Mouse (Mus musculus) hindbrain, embryonic 15.5 days (tissue): ENCODE results near the gene Xrcc4. TPM values are rescaled to one million over a fixed set of nuclear protein-coding genes. Genes with fewer than 3 reads are reported as not detected.
A peak's percentile ranks its signal among the peaks of the same experiment; 100 is the strongest.
"Not testable (repeated sequence)": the region's sequence is repeated elsewhere in the genome, so short reads cannot be mapped to it uniquely, and the experiment has no call there.

Experiments used
- ATAC-seq: fragments of 200-750 bp; cut with Nextera tagmentation; 2 replicates; pipeline ENCODE4 v1.8.0; 2017; ENCODE audit warnings: low read depth, moderate number of reproducible peaks, moderate TSS enrichment; ENCODE audit not compliant: low FRiP score
- H3K27ac ChIP-seq: fragments of 300-500 bp; sonication (generic); replicated peaks from 2 replicates; pipeline ENCODE4 v1.5.1; 2015; ENCODE audit warnings: mild to moderate bottlenecking, inconsistent platforms
- H3K27me3 ChIP-seq: fragments of 300-500 bp; sonication (generic); 2 replicates; pipeline ENCODE4 v1.6.1; 2015; ENCODE audit warnings: control low read depth, inconsistent platforms
- H3K36me3 ChIP-seq: fragments of 300-500 bp; sonication (generic); 2 replicates; pipeline ENCODE4 v1.6.1; 2015; ENCODE audit warnings: control low read depth, inconsistent platforms
- H3K4me1 ChIP-seq: fragments of 300-500 bp; sonication (generic); replicated peaks from 2 replicates; pipeline ENCODE4 v1.6.1; 2015; ENCODE audit warnings: control low read depth, inconsistent platforms
- H3K4me2 ChIP-seq: fragments of 300-500 bp; sonication (generic); 2 replicates; pipeline ENCODE4 v1.6.1; 2015; ENCODE audit warnings: moderate library complexity, mild to moderate bottlenecking, inconsistent platforms
- H3K4me3 ChIP-seq: fragments of 300-500 bp; sonication (generic); 2 replicates; pipeline ENCODE4 v1.5.1; 2015; ENCODE audit warnings: mild to moderate bottlenecking, inconsistent platforms
- H3K9ac ChIP-seq: fragments of 300-500 bp; sonication (generic); 2 replicates; pipeline ENCODE4 v1.6.1; 2015; ENCODE audit warnings: inconsistent platforms
- H3K9me3 ChIP-seq: fragments of 300-500 bp; sonication (generic); 2 replicates; pipeline ENCODE4 v1.6.1; 2016; ENCODE audit warnings: control low read depth, inconsistent platforms
- WGBS: fragments of 180-500 bp; shearing (Covaris S2); methylation state at CpG from one replicate; pipeline ENCODE4 v1.1.7; 2015; 5-methylcytosine and 5-hydroxymethylcytosine counted together
- polyA plus RNA-seq: library from polyadenylated mRNA; unstranded; fragments of >200 nt; fragmentation: Nextera tagmentation; extraction: Ambion mirVana; gene quantifications from 2 replicates; pipeline ENCODE4 v1.2.1, GENCODE M21; 2015

Xrcc4 gene
- polyA plus RNA-seq, 1 experiment from 2014 or later = 14.7 TPM

DNA sequence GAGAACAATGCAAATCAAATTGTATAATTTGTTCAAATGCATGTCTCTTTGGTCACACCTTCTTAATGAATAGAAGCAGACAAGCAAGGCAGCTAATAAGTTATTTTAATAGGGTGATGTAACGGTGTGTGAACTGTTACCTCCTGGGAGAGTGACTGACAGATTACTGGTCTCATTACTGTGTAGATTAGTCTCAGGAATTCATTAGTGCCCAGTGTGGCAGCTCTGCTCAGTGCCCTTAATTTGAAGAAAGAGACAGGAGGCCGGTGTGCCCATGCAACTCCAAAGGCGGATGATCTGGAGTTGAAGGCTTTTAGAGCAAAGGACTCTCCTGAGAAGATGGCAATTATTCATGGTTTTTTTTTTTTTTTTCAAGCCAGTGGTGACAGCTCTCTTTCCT, 291.7 kb downstream of the Xrcc4 start:
- Histone ChIP-seq H3K36me3 (no peaks in the 10 kb centered on the region), H3K27me3 (no peaks in the 10 kb centered on the region), H3K4me1 (no peaks in the 10 kb centered on the region), H3K9me3 (no peaks in the 10 kb centered on the region), H3K4me3 (no peak overlapping the region), H3K4me2 (no peak overlapping the region), H3K27ac (no peak overlapping the region), H3K9ac (no peak overlapping the region)
- ATAC-seq = peak; percentile 84
- WGBS = 17% methylated on average over 3 of the region's 3 CpGs

DNA sequence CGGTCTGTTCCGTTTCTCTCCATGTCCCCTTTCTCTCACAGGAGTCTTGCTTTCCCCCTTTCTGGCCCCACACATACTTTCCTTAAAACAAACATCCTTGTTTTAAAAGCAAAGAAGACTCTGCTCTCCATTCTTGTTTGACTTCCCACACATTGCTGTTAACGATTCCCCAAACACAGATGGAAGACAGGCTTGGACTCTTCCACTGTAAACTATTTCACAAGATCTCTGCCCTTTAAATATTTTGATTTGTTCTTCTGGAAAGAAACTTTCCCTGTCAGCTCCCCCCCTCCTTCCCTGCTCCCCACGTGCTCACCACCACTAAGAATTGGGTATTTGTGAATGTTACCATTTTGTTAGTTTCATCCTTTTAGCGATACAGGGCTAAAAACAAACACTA, 297.9 kb downstream of the Xrcc4 start:
- Histone ChIP-seq H3K27me3 (no peaks in the 10 kb centered on the region), H3K4me2 (no peak overlapping the region), H3K36me3 (no peaks in the 10 kb centered on the region), H3K9ac (no peak overlapping the region), H3K9me3 (no peaks in the 10 kb centered on the region), H3K4me1 (no peaks in the 10 kb centered on the region), H3K4me3 (no peak overlapping the region), H3K27ac (no peak overlapping the region)
- ATAC-seq = no peak
- 60% methylated on average over 5 of the region's 5 CpGs for WGBS

GRCm38 (mm10) chr13:89782886-89783285, 306.5 kb downstream of the Xrcc4 start:
- no peaks in the 10 kb centered on the region for H3K27me3 ChIP-seq
- H3K9ac ChIP-seq = no peak overlapping the region
- no peak for ATAC-seq
- H3K4me2 ChIP-seq = no peak overlapping the region
- H3K36me3 ChIP-seq = no peaks in the 10 kb centered on the region
- H3K4me1 ChIP-seq = no peaks in the 10 kb centered on the region
- no peak overlapping the region for H3K4me3 ChIP-seq
- no peaks in the 10 kb centered on the region for H3K9me3 ChIP-seq
- WGBS = 79% methylated on average over 2 of the region's 2 CpGs
- H3K27ac ChIP-seq = no peak overlapping the region

DNA sequence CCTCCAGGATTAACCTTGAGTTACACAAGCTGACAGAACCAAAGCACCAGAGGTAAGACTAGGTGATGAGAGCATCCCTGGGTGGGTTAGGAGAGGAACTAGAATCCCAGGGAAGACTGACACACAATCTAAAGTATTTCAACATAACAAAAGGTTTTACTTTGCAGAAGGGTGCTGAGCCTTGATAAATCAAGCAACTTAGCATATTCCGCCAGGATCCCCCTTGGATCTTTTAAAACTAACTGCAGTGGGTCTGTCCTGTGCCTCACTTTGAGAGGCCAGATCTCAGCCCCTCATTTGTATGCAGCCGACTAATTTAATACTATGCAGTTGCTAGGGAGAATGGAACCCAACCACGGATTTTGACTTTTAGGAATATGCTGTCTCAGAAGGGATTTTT, 309.1 kb downstream of the Xrcc4 start:
- Histone ChIP-seq H3K4me2 (no peak overlapping the region), H3K4me3 (no peak overlapping the region), H3K9ac (no peak overlapping the region), H3K27ac (no peak overlapping the region), H3K4me1 (no peaks in the 10 kb centered on the region), H3K27me3 (no peaks in the 10 kb centered on the region), H3K36me3 (no peaks in the 10 kb centered on the region), H3K9me3 (no peaks in the 10 kb centered on the region)
- no peak for ATAC-seq
- 37% methylated on average over 3 of the region's 3 CpGs for WGBS

- Histone ChIP-seq H3K27me3 (no peaks in the 10 kb centered on the region), H3K9me3 (no peaks in the 10 kb centered on the region), H3K27ac (no peak overlapping the region), H3K36me3 (no peaks in the 10 kb centered on the region), H3K4me1 (no peaks in the 10 kb centered on the region), H3K4me3 (no peak overlapping the region), H3K4me2 (no peak overlapping the region), H3K9ac (no peak overlapping the region)
- ATAC-seq = no peak
- WGBS = 63% methylated on average over 7 of the region's 7 CpGs
Measured at GRCm38 (mm10) chr13:89779208-89779911, 310.0 kb downstream of the Xrcc4 start.

GRCm38 (mm10) chr13:89777764-89778163, 311.6 kb downstream of the Xrcc4 start:
- 77% methylated on average over 1 of the region's 1 CpGs for WGBS
- H3K27ac ChIP-seq = no peak overlapping the region
- no peak overlapping the region for H3K4me2 ChIP-seq
- H3K9me3 ChIP-seq = no peaks in the 10 kb centered on the region
- H3K9ac ChIP-seq = no peak overlapping the region
- no peak overlapping the region for H3K4me3 ChIP-seq
- no peaks in the 10 kb centered on the region for H3K4me1 ChIP-seq
- no peaks in the 10 kb centered on the region for H3K27me3 ChIP-seq
- no peaks in the 10 kb centered on the region for H3K36me3 ChIP-seq
- ATAC-seq = no peak

- H3K4me3 ChIP-seq = no peak overlapping the region
- ATAC-seq = no peak
- no peak overlapping the region for H3K27ac ChIP-seq
- H3K4me1 ChIP-seq = no peaks in the 10 kb centered on the region
- no peak overlapping the region for H3K4me2 ChIP-seq
- H3K9ac ChIP-seq = no peak overlapping the region
- H3K9me3 ChIP-seq = no peaks in the 10 kb centered on the region
- no peaks in the 10 kb centered on the region for H3K36me3 ChIP-seq
- WGBS = 95% methylated on average over 1 of the region's 1 CpGs
- H3K27me3 ChIP-seq = no peaks in the 10 kb centered on the region
Measured at GRCm38 (mm10) chr13:89777146-89777545, 312.3 kb downstream of the Xrcc4 start.

GRCm38 (mm10) chr13:89766551-89766950, 322.9 kb downstream of the Xrcc4 start:
- Histone ChIP-seq H3K27ac (no peak overlapping the region), H3K9me3 (no peaks in the 10 kb centered on the region), H3K27me3 (no peaks in the 10 kb centered on the region), H3K4me1 (no peaks in the 10 kb centered on the region), H3K36me3 (no peaks in the 10 kb centered on the region), H3K4me2 (no peak overlapping the region), H3K4me3 (no peak overlapping the region), H3K9ac (no peak overlapping the region)
- WGBS = 78% methylated on average over 1 of the region's 1 CpGs
- no peak for ATAC-seq

DNA sequence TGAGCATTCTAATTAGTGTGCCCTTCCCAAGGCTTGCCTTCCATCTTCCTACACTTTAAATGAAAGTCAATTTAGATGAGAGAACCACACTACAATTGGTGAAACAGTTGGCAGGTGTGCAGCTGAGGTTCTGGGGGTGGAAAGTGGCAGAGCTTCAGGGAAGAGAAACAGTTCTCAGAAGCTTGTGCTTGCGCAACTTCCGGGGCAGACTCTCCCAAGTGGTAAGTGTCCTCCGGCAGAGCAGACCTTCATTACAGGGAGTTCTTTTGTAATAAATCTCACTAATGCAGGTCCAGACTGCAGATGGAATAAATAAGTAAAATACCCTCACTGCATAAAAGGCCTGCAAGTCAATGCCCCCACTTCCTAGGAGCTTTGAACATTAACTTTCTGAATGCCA, 323.4 kb downstream of the Xrcc4 start:
- ATAC-seq = no peak
- Histone ChIP-seq H3K27ac (no peak overlapping the region), H3K4me3 (no peak overlapping the region), H3K9me3 (no peaks in the 10 kb centered on the region), H3K4me1 (no peaks in the 10 kb centered on the region), H3K36me3 (no peaks in the 10 kb centered on the region), H3K4me2 (no peak overlapping the region), H3K27me3 (no peaks in the 10 kb centered on the region), H3K9ac (no peak overlapping the region)
- WGBS = 91% methylated on average over 3 of the region's 3 CpGs

DNA sequence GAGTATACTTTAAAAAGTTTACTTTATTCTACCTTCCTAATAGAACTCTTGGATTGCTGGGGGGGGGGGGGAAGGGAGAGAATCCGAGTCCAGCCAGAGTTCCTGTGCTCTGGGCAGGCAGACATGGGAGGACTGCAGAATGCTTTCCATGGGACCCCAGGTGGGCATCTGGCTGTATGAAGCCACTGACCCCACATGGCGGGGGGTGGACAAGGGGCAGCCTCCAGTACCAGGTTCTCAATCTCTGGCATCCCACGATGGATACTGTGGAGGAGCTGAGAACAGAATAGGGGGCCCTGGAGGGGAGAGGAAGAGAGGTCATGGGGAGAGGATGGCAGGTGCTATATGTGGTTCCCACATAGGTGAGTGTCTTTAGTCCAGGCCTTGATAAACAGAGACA, 327.1 kb downstream of the Xrcc4 start:
- Histone ChIP-seq H3K4me3 (no peak overlapping the region), H3K27ac (no peak overlapping the region), H3K9me3 (no peaks in the 10 kb centered on the region), H3K27me3 (no peaks in the 10 kb centered on the region), H3K9ac (no peak overlapping the region), H3K4me2 (no peak overlapping the region), H3K36me3 (no peaks in the 10 kb centered on the region), H3K4me1 (no peaks in the 10 kb centered on the region)
- no peak for ATAC-seq
- 73% methylated on average over 3 of the region's 3 CpGs for WGBS

DNA sequence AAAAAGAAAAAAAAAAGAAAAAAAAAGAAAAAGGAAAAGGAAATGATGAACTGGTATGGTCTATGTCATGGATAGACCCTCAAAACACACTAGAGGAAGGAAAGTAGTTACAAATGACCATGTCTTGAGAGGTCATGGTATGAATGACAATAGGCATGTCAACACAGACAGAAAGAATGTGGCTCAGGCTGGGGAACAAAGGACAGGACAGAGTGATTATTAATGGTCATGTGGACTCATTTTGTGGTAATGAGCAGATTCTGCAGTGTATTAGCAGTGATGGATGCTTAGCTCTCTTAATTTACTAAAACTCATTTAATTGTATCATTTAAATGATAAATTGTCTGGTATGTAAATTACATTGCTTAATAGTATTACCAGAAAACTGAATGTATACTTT, 333.1 kb downstream of the Xrcc4 start:
- H3K4me3 ChIP-seq = no peak overlapping the region
- no peaks in the 10 kb centered on the region for H3K4me1 ChIP-seq
- no peak overlapping the region for H3K4me2 ChIP-seq
- H3K27me3 ChIP-seq = no peaks in the 10 kb centered on the region
- no peaks in the 10 kb centered on the region for H3K9me3 ChIP-seq
- no peak overlapping the region for H3K9ac ChIP-seq
- no peak overlapping the region for H3K27ac ChIP-seq
- ATAC-seq = no peak
- H3K36me3 ChIP-seq = no peaks in the 10 kb centered on the region

GRCm38 (mm10) chr13:89750562-89750961, 338.8 kb downstream of the Xrcc4 start:
- H3K4me3 ChIP-seq, H3K36me3 ChIP-seq, H3K9me3 ChIP-seq, H3K4me2 ChIP-seq, H3K9ac ChIP-seq, H3K27ac ChIP-seq, ATAC-seq, H3K27me3 ChIP-seq, H3K4me1 ChIP-seq: not testable (repeated sequence)
- WGBS = 22% methylated on average over 3 of the region's 3 CpGs

DNA sequence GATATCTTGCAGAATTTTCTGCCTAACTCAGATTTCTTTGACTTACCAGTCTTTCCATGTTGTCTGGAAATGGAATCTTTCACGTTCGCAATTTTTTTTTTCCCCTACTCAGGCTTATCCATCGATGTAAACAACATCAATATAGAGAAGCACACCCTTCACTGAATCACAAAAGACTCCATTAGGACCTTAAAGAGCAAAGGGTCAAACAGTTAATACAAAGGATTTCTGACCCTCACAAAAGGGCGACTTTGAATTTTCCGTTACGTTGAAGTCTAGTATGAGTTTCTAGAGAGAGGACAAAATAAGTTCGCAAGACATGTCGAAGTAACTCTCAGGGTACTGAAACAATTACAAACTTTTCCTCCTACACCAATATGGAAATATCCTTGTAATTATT, 346.2 kb downstream of the Xrcc4 start:
- WGBS = 7% methylated on average over 8 of the region's 8 CpGs

More for the DNA sequence above, 346.2 kb downstream of the Xrcc4 start:
- Histone ChIP-seq H3K9me3 (no peaks in the 10 kb centered on the region), H3K27ac (no peak overlapping the region), H3K36me3 (no peaks in the 10 kb centered on the region), H3K27me3 (no peaks in the 10 kb centered on the region), H3K4me3 (peak overlapping the region; percentile 66), H3K4me2 (peak overlapping the region; percentile 87), H3K9ac (peak overlapping the region; percentile 70; the same call in 1 of the 2 replicates), H3K4me1 (peaks cover 24% of the 10 kb centered on the region)
- ATAC-seq = no peak
